Mouse (Mus musculus) adrenal gland, postnatal 25 days (tissue): ENCODE measurements around the gene 1700017B05Rik. TPM values are rescaled to one million over a fixed set of nuclear protein-coding genes. Genes with fewer than 3 reads are reported as not detected.
"Not testable (repeated sequence)": the region's sequence is repeated elsewhere in the genome, so short reads cannot be mapped to it uniquely, and the experiment has no call there.

Experiments
- DNase-seq: peaks from one replicate; pipeline ENCODE4 v3.0.0; 2021; ENCODE audit warnings: mixed read lengths
- total RNA-seq: library from RNA; stranded (reverse); gene quantifications from 2 replicates; pipeline ENCODE4 v1.2.3, GENCODE M21; 2021

Gene 1700017B05Rik
- total RNA-seq, 1 experiment from 2014 or later = 45.1 TPM

GRCm38 (mm10) chr9:57246482-57246881, 15.9 kb downstream of the 1700017B05Rik start:
- no peak for DNase-seq

- no peak for DNase-seq
Measured at GRCm38 (mm10) chr9:57244106-57244685, 18.2 kb downstream of the 1700017B05Rik start.

GRCm38 (mm10) chr9:57242916-57243315, 19.5 kb downstream of the 1700017B05Rik start:
- no peak for DNase-seq

- no peak for DNase-seq
Measured at GRCm38 (mm10) chr9:57241111-57241510, 21.3 kb downstream of the 1700017B05Rik start.

GRCm38 (mm10) chr9:57238220-57238619, 24.2 kb downstream of the 1700017B05Rik start:
- DNase-seq = no peak

GRCm38 (mm10) chr9:57237705-57238104, 24.7 kb downstream of the 1700017B05Rik start:
- DNase-seq = no peak

- DNase-seq = no peak
Measured at GRCm38 (mm10) chr9:57236256-57236655, 26.2 kb downstream of the 1700017B05Rik start, which contains the start of gene Trcg1. TSS of gene Trcg1 (plus strand) at chr9:57236556.

- no peak for DNase-seq
Measured at GRCm38 (mm10) chr9:57233767-57234166, 28.6 kb downstream of the 1700017B05Rik start.

- no peak for DNase-seq
Measured at GRCm38 (mm10) chr9:57233142-57233541, 29.3 kb downstream of the 1700017B05Rik start.

- DNase-seq = no peak
Measured at GRCm38 (mm10) chr9:57232341-57232940, 30.0 kb downstream of the 1700017B05Rik start.

GRCm38 (mm10) chr9:57231536-57232255, 30.7 kb downstream of the 1700017B05Rik start:
- DNase-seq = no peak

- no peak for DNase-seq
Measured at GRCm38 (mm10) chr9:57230146-57230783, 32.1 kb downstream of the 1700017B05Rik start.

- no peak for DNase-seq
Measured at GRCm38 (mm10) chr9:57229726-57230125, 32.7 kb downstream of the 1700017B05Rik start.

- DNase-seq = no peak
Measured at GRCm38 (mm10) chr9:57228186-57228585, 34.2 kb downstream of the 1700017B05Rik start.

- DNase-seq = no peak
Measured at GRCm38 (mm10) chr9:57227203-57227602, 35.2 kb downstream of the 1700017B05Rik start.

GRCm38 (mm10) chr9:57226628-57227122, 35.7 kb downstream of the 1700017B05Rik start:
- not testable (repeated sequence) for DNase-seq

- DNase-seq = no peak
Measured at GRCm38 (mm10) chr9:57225780-57226627, 36.4 kb downstream of the 1700017B05Rik start.

- DNase-seq = no peak
Measured at GRCm38 (mm10) chr9:57223341-57223740, 39.1 kb downstream of the 1700017B05Rik start.

- DNase-seq = peak; percentile 24
Measured at GRCm38 (mm10) chr9:57220356-57220755, 42.1 kb downstream of the 1700017B05Rik start.

GRCm38 (mm10) chr9:57219511-57219910, 42.9 kb downstream of the 1700017B05Rik start:
- DNase-seq = no peak

GRCm38 (mm10) chr9:57218776-57219175, 43.6 kb downstream of the 1700017B05Rik start:
- DNase-seq = no peak

- DNase-seq = no peak
Measured at GRCm38 (mm10) chr9:57217220-57217619, 45.2 kb downstream of the 1700017B05Rik start.
